Mouse (Mus musculus): ENCODE measurements around the gene Odaph. TPM values are rescaled to one million over a fixed set of nuclear protein-coding genes. Genes with fewer than 3 reads are reported as not detected.

Gene Odaph
- polyA plus RNA-seq, 1 experiment from 2014 or later = not detected

- peaks cover 6% of the 10 kb centered on the region for H3K9me3 ChIP-seq (replicated peaks; ENCODE audit: control insufficient read depth, low read length)
- no peak overlapping the region for H3K9ac ChIP-seq (ENCODE audit: low read depth, low read length)
- no peak overlapping the region for H3K4me2 ChIP-seq
- no peaks in the 10 kb centered on the region for H3K4me1 ChIP-seq (ENCODE audit: control insufficient read depth, insufficient read depth, low read length)
- H3K36me3 ChIP-seq (ENCODE audit: control insufficient read depth, insufficient read depth, low read length) = no peaks in the 10 kb centered on the region
- WGBS (ENCODE audit: insufficient replicate concordance) = 61% methylated on average over 2 of the region's 2 CpGs
- no peak overlapping the region for H3K4me3 ChIP-seq (ENCODE audit: low read depth, low read length)
- no peaks in the 10 kb centered on the region for H3K27me3 ChIP-seq (ENCODE audit: control insufficient read depth, insufficient read depth, low read length)
- no peak; the same call in 1 of the 2 replicates for ATAC-seq (replicated peaks; ENCODE audit: insufficient number of reproducible peaks, low FRiP score, low TSS enrichment)
- H3K27ac ChIP-seq (ENCODE audit: low read depth, low read length) = no peak overlapping the region
Observed at GRCm38 (mm10) chr5:92000770-92001169, 13.5 kb downstream of the Odaph start.

DNA sequence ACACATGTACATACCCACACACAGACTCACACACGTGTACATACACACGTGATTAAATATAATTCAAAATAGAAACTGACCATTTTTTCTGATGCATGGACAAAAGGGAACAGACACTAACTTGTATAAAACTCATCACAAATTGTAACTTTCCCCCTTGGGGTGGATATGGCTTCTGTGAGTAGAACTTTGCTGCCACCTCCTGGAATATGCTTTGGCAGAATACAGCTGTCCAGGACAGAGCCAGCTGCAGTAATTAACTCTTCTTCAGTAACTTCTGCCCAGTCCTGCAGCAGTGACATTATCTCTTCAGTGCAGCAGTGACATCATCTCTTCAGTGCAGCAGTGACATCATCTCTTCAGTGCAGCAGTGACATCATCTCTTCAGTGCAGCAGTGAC is 15.7 kb downstream of the Odaph start:
- peaks cover 6% of the 10 kb centered on the region for H3K9me3 ChIP-seq (replicated peaks; ENCODE audit: control insufficient read depth, low read length)
- H3K9ac ChIP-seq (ENCODE audit: low read depth, low read length) = no peak overlapping the region
- WGBS (ENCODE audit: insufficient replicate concordance) = 56% methylated on average over 2 of the region's 2 CpGs
- no peak for ATAC-seq (replicated peaks; ENCODE audit: insufficient number of reproducible peaks, low FRiP score, low TSS enrichment)
- no peak overlapping the region for H3K4me2 ChIP-seq
- no peaks in the 10 kb centered on the region for H3K36me3 ChIP-seq (ENCODE audit: control insufficient read depth, insufficient read depth, low read length)
- no peaks in the 10 kb centered on the region for H3K27me3 ChIP-seq (ENCODE audit: control insufficient read depth, insufficient read depth, low read length)
- no peak overlapping the region for H3K4me3 ChIP-seq (ENCODE audit: low read depth, low read length)
- no peaks in the 10 kb centered on the region for H3K4me1 ChIP-seq (ENCODE audit: control insufficient read depth, insufficient read depth, low read length)
- no peak overlapping the region for H3K27ac ChIP-seq (ENCODE audit: low read depth, low read length)

DNA sequence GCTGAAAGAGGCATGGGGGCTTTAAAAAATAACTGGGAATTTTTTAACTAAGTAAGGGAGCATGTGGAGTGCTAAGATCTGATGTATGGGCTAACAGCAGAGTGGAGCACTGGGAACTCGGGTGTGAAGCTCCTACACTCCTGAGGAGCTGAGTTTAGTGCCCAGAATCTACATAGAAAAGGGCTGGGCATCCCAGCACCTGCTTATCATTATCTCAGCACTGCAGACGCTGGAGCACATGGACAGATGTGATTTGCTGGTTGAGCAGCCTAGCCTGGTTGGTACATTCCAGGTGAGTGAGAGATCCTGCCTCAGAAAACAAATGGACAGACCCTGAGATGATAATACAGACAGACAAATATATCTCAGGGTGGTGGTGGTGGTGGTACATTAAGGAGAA is 22.6 kb downstream of the Odaph start:
- no peak overlapping the region for H3K4me2 ChIP-seq
- no peaks in the 10 kb centered on the region for H3K4me1 ChIP-seq (ENCODE audit: control insufficient read depth, insufficient read depth, low read length)
- H3K27ac ChIP-seq (ENCODE audit: low read depth, low read length) = no peak overlapping the region
- WGBS (ENCODE audit: insufficient replicate concordance) = 40% methylated on average over 2 of the region's 2 CpGs
- no peak overlapping the region for H3K9ac ChIP-seq (ENCODE audit: low read depth, low read length)
- no peak overlapping the region for H3K4me3 ChIP-seq (ENCODE audit: low read depth, low read length)
- H3K9me3 ChIP-seq (replicated peaks; ENCODE audit: control insufficient read depth, low read length) = no peaks in the 10 kb centered on the region
- ATAC-seq (replicated peaks; ENCODE audit: insufficient number of reproducible peaks, low FRiP score, low TSS enrichment) = no peak
- no peaks in the 10 kb centered on the region for H3K36me3 ChIP-seq (ENCODE audit: control insufficient read depth, insufficient read depth, low read length)
- no peaks in the 10 kb centered on the region for H3K27me3 ChIP-seq (ENCODE audit: control insufficient read depth, insufficient read depth, low read length)

DNA sequence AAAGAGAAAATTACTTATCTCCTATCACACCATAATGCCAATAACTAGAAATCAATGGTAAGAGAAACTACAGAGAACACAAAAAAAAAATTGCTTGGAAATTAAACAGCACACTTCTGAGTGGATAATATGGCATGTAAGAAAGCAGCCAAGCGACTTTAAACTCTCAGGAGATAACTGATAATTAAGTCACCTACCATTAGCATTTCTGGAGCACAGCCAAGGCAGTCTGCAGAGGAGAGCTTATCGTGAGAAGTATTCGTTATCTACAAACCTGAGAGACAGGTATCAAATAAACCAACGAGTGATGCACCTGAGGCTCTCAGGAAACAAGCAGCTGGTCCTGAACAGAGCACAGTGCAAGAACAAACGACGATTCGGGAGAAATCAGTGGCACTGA is 24.5 kb downstream of the Odaph start:
- Histone ChIP-seq H3K27ac (ENCODE audit: low read depth, low read length) (no peak overlapping the region), H3K36me3 (ENCODE audit: control insufficient read depth, insufficient read depth, low read length) (no peaks in the 10 kb centered on the region), H3K27me3 (ENCODE audit: control insufficient read depth, insufficient read depth, low read length) (no peaks in the 10 kb centered on the region), H3K9ac (ENCODE audit: low read depth, low read length) (no peak overlapping the region), H3K4me2 (no peak overlapping the region), H3K4me3 (ENCODE audit: low read depth, low read length) (no peak overlapping the region), H3K9me3 (replicated peaks; ENCODE audit: control insufficient read depth, low read length) (no peaks in the 10 kb centered on the region), H3K4me1 (ENCODE audit: control insufficient read depth, insufficient read depth, low read length) (no peaks in the 10 kb centered on the region)
- no peak for ATAC-seq (replicated peaks; ENCODE audit: insufficient number of reproducible peaks, low FRiP score, low TSS enrichment)
- 57% methylated on average over 7 of the region's 7 CpGs for WGBS (ENCODE audit: insufficient replicate concordance)

GRCm38 (mm10) chr5:92019960-92020359 is 32.7 kb downstream of the Odaph start:
- Histone ChIP-seq H3K4me1 (ENCODE audit: control insufficient read depth, insufficient read depth, low read length) (no peaks in the 10 kb centered on the region), H3K36me3 (ENCODE audit: control insufficient read depth, insufficient read depth, low read length) (no peaks in the 10 kb centered on the region), H3K27me3 (ENCODE audit: control insufficient read depth, insufficient read depth, low read length) (no peaks in the 10 kb centered on the region), H3K4me3 (ENCODE audit: low read depth, low read length) (no peak overlapping the region), H3K9ac (ENCODE audit: low read depth, low read length) (no peak overlapping the region), H3K27ac (ENCODE audit: low read depth, low read length) (no peak overlapping the region), H3K4me2 (no peak overlapping the region), H3K9me3 (replicated peaks; ENCODE audit: control insufficient read depth, low read length) (no peaks in the 10 kb centered on the region)
- 58% methylated on average over 2 of the region's 2 CpGs for WGBS (ENCODE audit: insufficient replicate concordance)
- no peak for ATAC-seq (replicated peaks; ENCODE audit: insufficient number of reproducible peaks, low FRiP score, low TSS enrichment)

DNA sequence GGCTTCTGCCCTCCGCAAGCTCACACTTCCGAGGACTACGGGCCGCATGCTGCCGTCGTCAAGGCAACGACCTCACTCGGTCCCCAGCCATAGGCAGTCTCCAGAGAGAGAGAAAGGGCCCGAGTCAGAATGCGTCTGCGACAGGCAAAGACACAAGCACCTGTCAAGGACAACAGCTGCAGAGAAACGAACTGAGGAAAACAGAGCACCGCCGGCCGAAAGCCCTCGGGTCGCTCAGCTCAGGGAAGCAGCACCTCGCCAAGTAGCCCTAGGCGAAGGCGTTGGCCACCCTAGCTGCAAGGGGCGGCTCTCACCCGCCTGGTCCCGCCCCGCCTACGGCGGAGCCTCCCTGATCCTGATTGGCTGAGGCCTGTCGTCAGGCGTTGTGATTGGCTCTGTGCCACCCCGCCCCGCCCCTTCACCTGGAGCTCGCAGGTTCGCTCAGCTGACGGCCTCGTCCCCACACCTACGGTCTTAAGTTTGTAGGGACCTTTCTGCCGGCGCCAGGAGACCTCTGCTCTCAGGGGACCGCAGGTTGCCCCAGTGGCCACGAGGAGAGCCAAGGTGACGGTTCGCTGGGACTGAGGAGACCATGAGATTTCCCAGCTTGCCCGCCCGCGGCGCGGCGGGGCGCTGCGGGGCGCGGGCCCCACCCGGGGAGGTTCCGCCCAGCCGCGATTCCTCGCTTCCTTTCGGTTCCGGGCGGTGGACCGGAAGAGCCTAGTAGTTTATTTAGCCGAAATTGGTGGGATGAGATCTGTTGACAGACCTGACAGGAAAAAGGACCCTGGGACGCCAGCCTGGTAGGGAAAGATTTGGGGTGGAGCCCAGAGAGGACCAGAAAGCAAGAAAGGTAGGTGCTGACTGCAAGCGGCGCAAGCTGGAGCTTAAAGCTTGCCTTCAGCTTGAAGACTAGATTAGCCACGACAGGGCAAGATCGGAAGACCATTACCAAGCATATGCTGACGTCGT is 55.4 kb downstream of the Odaph start:
- WGBS (ENCODE audit: insufficient replicate concordance) = under 1% methylated on average over 68 of the region's 68 CpGs
- H3K27ac ChIP-seq (ENCODE audit: low read depth, low read length) = no peak overlapping the region
- peak overlapping the region; percentile 73 for H3K4me3 ChIP-seq (ENCODE audit: low read depth, low read length)
- no peaks in the 10 kb centered on the region; the same call in 1 of the 2 replicates for H3K4me1 ChIP-seq (ENCODE audit: control insufficient read depth, insufficient read depth, low read length)
- no peaks in the 10 kb centered on the region for H3K27me3 ChIP-seq (ENCODE audit: control insufficient read depth, insufficient read depth, low read length)
- peak; percentile 100 for ATAC-seq (replicated peaks; ENCODE audit: insufficient number of reproducible peaks, low FRiP score, low TSS enrichment)
- no peaks in the 10 kb centered on the region for H3K9me3 ChIP-seq (replicated peaks; ENCODE audit: control insufficient read depth, low read length)
- no peaks in the 10 kb centered on the region for H3K36me3 ChIP-seq (ENCODE audit: control insufficient read depth, insufficient read depth, low read length)
- H3K9ac ChIP-seq (ENCODE audit: low read depth, low read length) = peak overlapping the region; percentile 66
- H3K4me2 ChIP-seq = peak overlapping the region; percentile 89

GRCm38 (mm10) chr5:92043783-92044182 is 56.5 kb downstream of the Odaph start, which contains the start of gene Cdkl2:
Gene Cdkl2 (minus strand): TSS chr5:92043883.
- Histone ChIP-seq H3K9ac (ENCODE audit: low read depth, low read length) (peak within 1 kb of the TSS; percentile 66), H3K4me1 (ENCODE audit: control insufficient read depth, insufficient read depth, low read length) (no peaks in the 10 kb centered on the region; the same call in 1 of the 2 replicates), H3K27me3 (ENCODE audit: control insufficient read depth, insufficient read depth, low read length) (no peaks in the 10 kb centered on the region), H3K27ac (ENCODE audit: low read depth, low read length) (no peak within 1 kb of the TSS), H3K9me3 (replicated peaks; ENCODE audit: control insufficient read depth, low read length) (no peaks in the 10 kb centered on the region), H3K36me3 (ENCODE audit: control insufficient read depth, insufficient read depth, low read length) (no peaks in the 10 kb centered on the region), H3K4me2 (peak within 1 kb of the TSS; percentile 89), H3K4me3 (ENCODE audit: low read depth, low read length) (peak within 1 kb of the TSS; percentile 73)
- WGBS (ENCODE audit: insufficient replicate concordance) = 72% methylated on average over 4 of the region's 4 CpGs
- ATAC-seq (replicated peaks; ENCODE audit: insufficient number of reproducible peaks, low FRiP score, low TSS enrichment) = no peak
